Mouse (Mus musculus) embryonic facial prominence, embryonic 13.5 days (tissue): ENCODE data around the gene Gda. TPM values are rescaled to one million over a fixed set of nuclear protein-coding genes. Genes with fewer than 3 reads are reported as not detected.

Experiments used
- ATAC-seq: fragments of 200-750 bp; cut with Nextera tagmentation; 2 replicates; pipeline ENCODE4 v1.8.0; 2017; ENCODE audit warnings: low read depth; ENCODE audit not compliant: insufficient number of reproducible peaks, insufficient read depth, low FRiP score, low TSS enrichment
- H3K27ac ChIP-seq: fragments of 300-500 bp; sonication (generic); 2 replicates; pipeline ENCODE4 v1.5.1; 2015; ENCODE audit warnings: moderate library complexity, mild to moderate bottlenecking, inconsistent platforms
- H3K27me3 ChIP-seq: fragments of 300-500 bp; sonication (generic); 2 replicates; pipeline ENCODE4 v1.6.1; 2015; ENCODE audit warnings: mild to moderate bottlenecking, inconsistent platforms
- H3K36me3 ChIP-seq: fragments of 300-500 bp; sonication (generic); 2 replicates; pipeline ENCODE4 v1.6.1; 2015; ENCODE audit warnings: mild to moderate bottlenecking, inconsistent platforms
- H3K4me1 ChIP-seq: fragments of 300-500 bp; sonication (generic); 2 replicates; pipeline ENCODE4 v1.6.1; 2015; ENCODE audit warnings: inconsistent platforms
- H3K4me2 ChIP-seq: fragments of 300-500 bp; sonication (generic); 2 replicates; pipeline ENCODE4 v1.6.1; 2015; ENCODE audit warnings: moderate library complexity, mild to moderate bottlenecking, inconsistent platforms
- H3K4me3 ChIP-seq: fragments of 300-500 bp; sonication (generic); 2 replicates; pipeline ENCODE4 v1.5.1; 2015; ENCODE audit warnings: mild to moderate bottlenecking, inconsistent platforms
- H3K9ac ChIP-seq: fragments of 300-500 bp; sonication (generic); 2 replicates; pipeline ENCODE4 v1.6.1; 2015; ENCODE audit warnings: mild to moderate bottlenecking, inconsistent platforms
- H3K9me3 ChIP-seq: fragments of 300-500 bp; sonication (generic); 2 replicates; pipeline ENCODE4 v1.6.1; 2016; ENCODE audit warnings: inconsistent platforms
- WGBS: fragments of 180-500 bp; shearing (Covaris S2); methylation state at CpG from one replicate; pipeline ENCODE4 v1.1.7; 2015; ENCODE audit warnings: mixed read lengths; 5-methylcytosine and 5-hydroxymethylcytosine counted together
- polyA plus RNA-seq: library from polyadenylated mRNA; unstranded; fragments of >200 nt; fragmentation: Nextera tagmentation; extraction: Ambion mirVana; gene quantifications from 2 replicates; pipeline ENCODE4 v1.2.1, GENCODE M21; 2015

Gda gene
- polyA plus RNA-seq, 1 experiment from 2014 or later = 0.22 TPM

DNA sequence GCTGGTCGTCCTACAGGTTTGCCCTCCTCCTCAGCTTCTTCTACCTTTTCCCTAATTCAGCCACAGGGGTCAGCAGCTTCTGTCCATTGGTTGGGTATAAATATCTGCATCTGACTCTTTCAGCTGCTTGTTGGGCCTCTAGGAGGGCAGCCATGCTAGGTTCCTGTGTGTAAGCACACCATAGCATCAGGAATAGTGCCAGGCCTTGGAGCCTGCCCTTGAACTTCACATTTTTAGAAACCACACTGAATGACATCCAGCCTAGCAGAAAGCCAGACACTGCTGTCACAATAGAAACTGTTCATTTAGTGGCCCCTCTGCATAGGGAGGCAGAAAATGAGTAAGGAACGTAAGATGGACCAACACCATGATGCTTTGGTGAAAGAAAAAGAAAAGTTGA, 8.9 kb upstream of the Gda start:
- Histone ChIP-seq H3K27ac (no peak overlapping the region), H3K4me2 (no peak overlapping the region), H3K27me3 (no peaks in the 10 kb centered on the region), H3K9me3 (no peaks in the 10 kb centered on the region), H3K4me3 (no peak overlapping the region), H3K36me3 (no peaks in the 10 kb centered on the region), H3K9ac (no peak overlapping the region), H3K4me1 (no peaks in the 10 kb centered on the region)
- WGBS = 85% methylated on average over 2 of the region's 2 CpGs
- ATAC-seq = no peak

DNA sequence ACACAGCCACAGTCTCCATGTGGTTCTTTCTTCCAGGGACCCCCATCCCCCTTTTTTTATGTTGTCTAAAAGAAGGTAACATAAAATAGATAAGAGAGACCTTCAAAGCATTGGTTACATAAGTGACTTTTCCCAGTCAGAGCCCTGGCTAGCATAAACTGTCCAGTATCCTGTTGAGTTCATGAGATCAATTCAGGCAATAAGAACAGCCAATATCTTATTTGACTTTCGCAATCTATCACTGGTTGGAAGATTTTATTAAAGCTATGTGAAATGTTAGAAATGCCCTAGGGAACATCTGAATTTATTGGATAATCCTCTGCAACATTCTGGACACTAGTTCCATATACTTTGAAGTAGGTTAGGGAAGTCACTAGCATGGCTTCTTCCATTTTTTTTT, 7.8 kb upstream of the Gda start:
- WGBS = 92% methylated on average over 1 of the region's 1 CpGs
- no peak overlapping the region for H3K9ac ChIP-seq
- H3K4me3 ChIP-seq = no peak overlapping the region
- no peak overlapping the region for H3K27ac ChIP-seq
- ATAC-seq = no peak
- H3K9me3 ChIP-seq = no peaks in the 10 kb centered on the region
- no peaks in the 10 kb centered on the region for H3K27me3 ChIP-seq
- no peaks in the 10 kb centered on the region for H3K4me1 ChIP-seq
- no peaks in the 10 kb centered on the region for H3K36me3 ChIP-seq
- H3K4me2 ChIP-seq = no peak overlapping the region

DNA sequence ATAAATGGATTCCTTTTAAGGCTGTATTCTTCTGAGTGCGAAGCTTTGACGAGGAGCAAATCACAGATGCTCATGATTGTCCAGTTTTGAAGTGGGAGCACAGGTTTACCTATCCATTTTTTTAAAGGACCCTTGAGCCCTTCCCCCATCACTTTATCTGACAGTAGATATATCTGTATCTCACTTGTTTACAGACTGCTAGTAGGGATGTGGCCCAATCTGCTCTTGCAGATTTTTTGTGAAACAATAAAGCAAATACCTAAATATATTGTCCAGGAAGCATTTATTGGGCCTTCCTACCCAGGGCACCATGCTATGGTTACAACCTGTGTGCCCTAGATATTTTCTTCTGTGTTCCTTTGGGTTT, 6.8 kb upstream of the Gda start:
- ATAC-seq = no peak
- 87% methylated on average over 2 of the region's 2 CpGs for WGBS
- Histone ChIP-seq H3K4me1 (no peaks in the 10 kb centered on the region), H3K4me2 (no peak overlapping the region), H3K36me3 (no peaks in the 10 kb centered on the region), H3K27ac (no peak overlapping the region), H3K9me3 (no peaks in the 10 kb centered on the region), H3K9ac (no peak overlapping the region), H3K27me3 (no peaks in the 10 kb centered on the region), H3K4me3 (no peak overlapping the region)

DNA sequence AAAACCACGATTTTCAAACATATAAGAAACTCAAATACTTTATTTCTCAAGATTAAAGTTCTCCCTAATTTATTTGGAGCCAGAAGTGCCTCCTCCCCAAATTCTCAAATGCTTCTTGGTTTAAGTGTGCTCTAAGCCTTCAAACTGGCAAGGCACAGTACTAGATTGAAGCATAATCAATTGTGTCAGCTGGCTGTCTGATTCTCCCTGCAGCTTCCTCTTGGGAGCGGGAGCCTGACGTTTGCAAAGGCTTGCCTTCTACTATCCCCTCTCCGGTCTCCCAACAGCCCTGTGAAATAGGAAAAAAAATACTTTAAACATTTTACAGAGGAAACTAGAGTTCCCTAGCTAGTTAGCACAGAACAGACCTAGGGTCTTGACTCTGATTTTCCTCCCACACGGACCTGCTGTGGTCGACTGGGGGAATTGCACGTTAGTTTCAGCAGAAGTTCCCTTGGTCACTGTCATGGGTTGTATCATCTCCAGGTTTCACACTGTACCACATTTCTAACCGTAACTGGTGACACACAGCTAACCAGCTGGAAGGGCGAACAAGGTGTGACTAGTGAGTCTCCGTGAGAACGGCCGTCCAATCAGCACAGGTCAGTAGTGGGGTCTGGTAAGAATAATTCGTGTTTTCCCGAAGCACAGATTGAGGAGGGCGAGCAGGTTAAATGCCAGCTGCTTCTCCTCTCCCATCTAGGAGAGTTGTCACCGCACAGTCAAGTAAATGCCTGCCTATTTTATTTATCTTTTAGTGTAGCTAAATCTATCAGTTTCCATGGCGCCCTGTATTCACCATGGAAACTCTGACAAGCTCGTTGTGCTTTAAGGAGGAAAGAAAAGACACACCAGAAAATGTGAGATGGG, 6.2 kb upstream of the Gda start:
- H3K9ac ChIP-seq = no peak overlapping the region
- 71% methylated on average over 18 of the region's 18 CpGs for WGBS
- no peaks in the 10 kb centered on the region for H3K9me3 ChIP-seq
- ATAC-seq = no peak
- H3K36me3 ChIP-seq = no peaks in the 10 kb centered on the region
- no peak overlapping the region for H3K4me2 ChIP-seq
- no peak overlapping the region for H3K27ac ChIP-seq
- H3K27me3 ChIP-seq = no peaks in the 10 kb centered on the region
- H3K4me3 ChIP-seq = no peak overlapping the region
- H3K4me1 ChIP-seq = no peaks in the 10 kb centered on the region

DNA sequence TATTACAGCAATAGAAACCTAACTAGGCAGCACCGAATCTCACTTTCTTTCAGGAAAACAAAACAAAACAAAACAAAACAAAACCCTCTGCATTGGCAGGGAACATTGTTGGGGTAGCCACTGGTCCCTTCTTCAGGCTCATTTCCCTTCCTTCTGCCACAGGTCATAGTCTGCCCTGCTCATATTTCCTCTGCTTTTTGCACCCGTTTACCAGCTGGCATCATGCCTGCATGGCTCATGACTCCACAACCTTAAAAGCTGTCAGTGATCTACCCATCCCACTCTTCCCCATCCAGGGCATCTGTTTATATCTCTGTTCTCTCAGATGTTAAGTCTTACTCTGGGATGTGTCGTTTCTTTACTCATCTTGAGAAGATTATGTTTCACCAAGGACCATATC, 5.3 kb upstream of the Gda start:
- no peaks in the 10 kb centered on the region for H3K9me3 ChIP-seq
- H3K9ac ChIP-seq = no peak overlapping the region
- H3K4me3 ChIP-seq = no peak overlapping the region
- H3K36me3 ChIP-seq = no peaks in the 10 kb centered on the region
- WGBS = 65% methylated on average over 3 of the region's 3 CpGs
- H3K27me3 ChIP-seq = no peaks in the 10 kb centered on the region
- no peak overlapping the region for H3K4me2 ChIP-seq
- H3K27ac ChIP-seq = no peak overlapping the region
- no peaks in the 10 kb centered on the region for H3K4me1 ChIP-seq
- no peak for ATAC-seq

DNA sequence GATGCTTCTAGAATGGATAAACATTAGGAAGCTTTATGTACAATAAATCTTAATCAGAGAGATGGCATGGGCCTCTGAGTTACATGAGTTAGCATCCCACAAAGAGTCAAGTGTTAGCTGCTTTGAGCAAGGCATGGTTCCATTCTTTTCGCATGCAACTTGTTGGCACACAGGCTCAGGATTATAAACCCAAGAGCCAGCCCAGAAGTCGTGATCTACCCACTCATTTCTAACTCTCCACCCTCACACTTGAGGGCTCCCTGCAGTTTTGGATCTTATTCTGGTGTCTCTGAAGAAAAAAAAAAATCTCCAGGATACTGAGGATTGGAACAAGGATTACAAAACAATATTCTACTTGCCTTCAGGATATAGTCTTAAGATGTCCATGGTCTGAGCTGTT, 4.5 kb upstream of the Gda start:
- no peak for ATAC-seq
- Histone ChIP-seq H3K36me3 (no peaks in the 10 kb centered on the region), H3K9me3 (no peaks in the 10 kb centered on the region), H3K4me3 (no peak overlapping the region), H3K4me2 (no peak overlapping the region), H3K27me3 (peaks cover 6% of the 10 kb centered on the region), H3K9ac (no peak overlapping the region), H3K27ac (no peak overlapping the region), H3K4me1 (no peaks in the 10 kb centered on the region)
- 81% methylated on average over 2 of the region's 2 CpGs for WGBS

DNA sequence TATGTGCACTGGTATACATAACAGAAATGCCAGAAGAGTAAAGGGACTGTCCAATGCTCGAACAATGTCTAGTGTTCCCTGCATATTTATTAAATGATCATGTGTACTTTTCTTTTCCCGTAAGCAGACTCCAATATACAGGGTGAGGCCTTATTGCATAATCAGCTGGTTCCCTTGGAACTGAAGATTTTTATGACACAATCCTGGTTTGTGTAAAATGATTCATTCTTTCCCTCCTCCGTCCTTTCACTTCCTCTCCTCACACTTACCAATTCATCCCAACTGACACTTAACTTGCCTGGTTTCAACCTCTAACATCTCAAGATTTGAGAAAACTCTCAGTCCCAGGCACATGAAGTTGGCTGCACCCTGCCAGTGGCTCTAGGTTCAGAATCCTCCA, 3.5 kb upstream of the Gda start:
- WGBS = 83% methylated on average over 3 of the region's 3 CpGs
- Histone ChIP-seq H3K9ac (no peak overlapping the region), H3K27me3 (peaks cover 16% of the 10 kb centered on the region), H3K27ac (no peak overlapping the region), H3K9me3 (no peaks in the 10 kb centered on the region), H3K36me3 (no peaks in the 10 kb centered on the region), H3K4me2 (no peak overlapping the region), H3K4me1 (peaks cover 8% of the 10 kb centered on the region; the same call in 1 of the 2 replicates), H3K4me3 (no peak overlapping the region)
- ATAC-seq = no peak

DNA sequence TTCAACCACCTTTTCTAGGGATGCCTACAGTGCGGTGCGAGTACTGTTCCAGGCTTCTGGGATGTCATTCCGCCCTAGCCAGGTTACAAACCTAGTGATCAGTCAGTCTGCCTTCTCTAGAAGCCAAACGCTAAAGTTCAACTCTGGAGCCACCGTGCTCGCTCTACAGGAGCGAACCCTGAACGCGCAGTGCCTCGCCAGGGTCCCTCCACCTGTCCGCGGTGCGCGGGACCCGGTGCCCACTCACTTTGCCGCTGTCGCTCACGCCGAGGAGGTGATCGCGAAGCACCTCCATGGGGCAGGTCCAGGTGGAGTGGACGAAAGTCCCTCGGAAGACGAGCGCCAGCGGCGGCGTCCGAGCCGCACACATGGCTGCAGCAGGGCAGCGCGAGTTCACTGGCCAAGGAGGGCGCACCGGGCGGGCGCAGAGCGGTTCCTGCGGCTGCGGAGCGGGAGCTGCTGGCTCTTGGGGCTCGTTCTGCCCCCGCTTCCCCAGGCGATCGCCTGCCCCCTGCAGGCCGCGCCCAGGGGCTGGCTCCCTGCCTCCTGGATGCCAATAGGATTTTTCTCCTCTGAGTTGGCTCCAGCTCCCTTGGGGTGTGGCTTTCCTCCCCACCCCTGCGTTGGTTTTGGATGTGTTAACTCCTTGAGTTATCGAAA, 994 bp downstream of the Gda start:
- Histone ChIP-seq H3K9ac (peak overlapping the region; percentile 60), H3K4me1 (peaks cover 9% of the 10 kb centered on the region; the same call in 1 of the 2 replicates), H3K27me3 (peaks cover 26% of the 10 kb centered on the region), H3K4me3 (peak overlapping the region; percentile 49), H3K27ac (no peak overlapping the region), H3K36me3 (no peaks in the 10 kb centered on the region), H3K4me2 (peak overlapping the region; percentile 88), H3K9me3 (0 out of 2 replicates have a peak, but pooled peaks cover 3% of the 10 kb centered on the region)
- WGBS = 2% methylated on average over 48 of the region's 48 CpGs
- no peak for ATAC-seq

DNA sequence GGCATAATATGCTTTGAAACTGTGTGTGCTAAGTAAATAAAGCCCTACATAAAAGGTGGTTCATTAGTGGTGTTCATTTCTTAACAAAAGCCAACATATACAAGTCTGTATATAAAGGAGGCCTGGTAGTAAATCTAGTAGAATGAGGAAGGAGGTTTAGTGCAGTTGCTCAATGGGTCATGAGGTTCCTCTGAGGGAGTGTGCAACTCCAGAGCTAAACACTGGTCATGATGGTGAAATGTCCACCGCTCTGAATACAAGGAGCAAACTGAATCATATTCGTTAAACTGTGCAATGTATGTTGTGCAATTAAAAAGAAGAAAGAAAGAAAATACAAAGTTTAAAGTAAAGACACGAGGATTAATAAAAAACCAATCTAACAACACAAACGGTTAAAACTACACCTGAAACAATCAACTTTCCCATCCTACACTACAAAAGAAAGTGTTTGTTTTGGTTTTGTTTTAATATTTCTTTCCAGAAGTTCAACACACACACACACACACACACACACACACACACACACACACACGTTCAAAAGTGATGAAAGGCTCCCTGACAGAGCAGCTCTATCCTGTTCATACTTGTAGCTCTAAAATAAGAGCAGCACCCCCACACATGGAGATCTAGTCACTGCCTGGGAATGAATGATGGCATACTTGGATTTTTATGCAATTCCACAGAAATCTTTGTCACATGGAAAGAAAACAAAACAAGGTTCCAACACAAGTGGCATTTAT, 11.9 kb downstream of the Gda start:
- ATAC-seq = no peak
- Histone ChIP-seq H3K4me1 (no peaks in the 10 kb centered on the region), H3K9ac (no peak overlapping the region), H3K4me3 (no peak overlapping the region), H3K4me2 (no peak overlapping the region), H3K27me3 (no peaks in the 10 kb centered on the region), H3K9me3 (no peaks in the 10 kb centered on the region), H3K27ac (no peak overlapping the region), H3K36me3 (no peaks in the 10 kb centered on the region)
- 77% methylated on average over 5 of the region's 5 CpGs for WGBS

DNA sequence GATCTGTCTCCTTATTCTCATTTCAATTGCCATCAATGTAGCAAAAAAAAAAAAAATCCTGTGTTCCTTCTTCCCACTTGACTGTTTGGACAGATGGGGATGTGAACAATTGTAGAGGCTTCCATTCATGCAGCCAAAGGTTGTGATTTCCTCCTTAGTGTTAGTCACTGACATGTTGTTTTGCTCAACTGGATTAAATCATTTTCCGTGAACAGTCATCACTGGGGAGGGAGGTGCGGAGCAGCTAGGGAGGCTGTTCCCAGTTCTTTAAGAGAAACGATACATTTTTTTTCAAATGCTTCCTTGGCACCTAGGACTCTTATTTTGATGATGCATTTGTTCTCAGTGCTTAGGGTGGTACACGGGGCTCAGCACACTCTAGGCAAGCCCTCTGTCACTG, 15.8 kb downstream of the Gda start:
- 75% methylated on average over 4 of the region's 4 CpGs for WGBS
- Histone ChIP-seq H3K27me3 (no peaks in the 10 kb centered on the region), H3K27ac (no peak overlapping the region), H3K4me2 (no peak overlapping the region), H3K4me3 (no peak overlapping the region), H3K9me3 (no peaks in the 10 kb centered on the region), H3K9ac (no peak overlapping the region), H3K36me3 (no peaks in the 10 kb centered on the region), H3K4me1 (no peaks in the 10 kb centered on the region)
- ATAC-seq = no peak

DNA sequence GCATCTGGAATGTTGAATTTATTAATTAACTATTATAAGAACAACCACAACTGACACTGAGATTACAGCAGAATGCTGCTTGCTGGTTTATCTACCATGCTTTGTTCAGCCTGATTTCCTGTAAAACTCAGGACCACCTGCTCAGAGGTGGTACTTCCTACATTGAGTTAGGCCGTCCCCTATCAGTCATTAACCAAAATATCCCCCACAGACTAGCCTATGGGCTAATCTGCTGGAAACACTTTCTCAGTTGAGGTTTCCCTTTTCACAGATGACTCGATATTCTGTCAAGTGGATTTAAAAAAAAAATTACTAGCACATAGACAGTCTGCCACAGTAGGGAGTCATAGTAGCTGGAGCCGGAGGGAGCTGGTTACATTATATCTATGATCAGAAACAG, 31.5 kb downstream of the Gda start:
- WGBS = 79% methylated on average over 3 of the region's 3 CpGs
- no peaks in the 10 kb centered on the region for H3K9me3 ChIP-seq
- no peak for ATAC-seq
- H3K4me1 ChIP-seq = no peaks in the 10 kb centered on the region
- H3K36me3 ChIP-seq = no peaks in the 10 kb centered on the region
- H3K27me3 ChIP-seq = no peaks in the 10 kb centered on the region
- no peak overlapping the region for H3K4me2 ChIP-seq
- H3K9ac ChIP-seq = no peak overlapping the region
- H3K27ac ChIP-seq = no peak overlapping the region
- no peak overlapping the region for H3K4me3 ChIP-seq

DNA sequence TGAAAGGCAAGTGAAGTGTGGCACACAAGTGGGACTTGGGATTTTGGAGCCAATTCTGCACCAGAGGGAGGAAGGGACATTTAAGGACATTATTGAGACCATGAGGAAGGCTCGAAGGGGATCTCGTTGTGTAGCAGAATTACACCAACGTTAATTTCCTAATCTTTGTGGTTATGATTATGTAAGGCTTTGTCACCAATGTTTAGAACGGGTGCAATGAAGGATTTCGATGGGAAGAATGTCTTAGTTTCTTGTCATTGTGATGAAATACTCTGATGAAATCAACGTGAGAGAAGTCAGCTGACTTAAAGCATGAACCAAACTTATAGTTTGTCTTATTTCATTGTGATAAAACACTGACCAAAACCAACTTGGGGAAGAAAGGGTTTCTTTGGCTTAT, 32.4 kb downstream of the Gda start:
- Histone ChIP-seq H3K27ac (no peak overlapping the region), H3K4me2 (no peak overlapping the region), H3K27me3 (no peaks in the 10 kb centered on the region), H3K4me1 (no peaks in the 10 kb centered on the region), H3K4me3 (no peak overlapping the region), H3K9ac (no peak overlapping the region), H3K9me3 (no peaks in the 10 kb centered on the region), H3K36me3 (no peaks in the 10 kb centered on the region)
- WGBS = 89% methylated on average over 6 of the region's 6 CpGs
- no peak for ATAC-seq
